In the genomic region with DNA sequence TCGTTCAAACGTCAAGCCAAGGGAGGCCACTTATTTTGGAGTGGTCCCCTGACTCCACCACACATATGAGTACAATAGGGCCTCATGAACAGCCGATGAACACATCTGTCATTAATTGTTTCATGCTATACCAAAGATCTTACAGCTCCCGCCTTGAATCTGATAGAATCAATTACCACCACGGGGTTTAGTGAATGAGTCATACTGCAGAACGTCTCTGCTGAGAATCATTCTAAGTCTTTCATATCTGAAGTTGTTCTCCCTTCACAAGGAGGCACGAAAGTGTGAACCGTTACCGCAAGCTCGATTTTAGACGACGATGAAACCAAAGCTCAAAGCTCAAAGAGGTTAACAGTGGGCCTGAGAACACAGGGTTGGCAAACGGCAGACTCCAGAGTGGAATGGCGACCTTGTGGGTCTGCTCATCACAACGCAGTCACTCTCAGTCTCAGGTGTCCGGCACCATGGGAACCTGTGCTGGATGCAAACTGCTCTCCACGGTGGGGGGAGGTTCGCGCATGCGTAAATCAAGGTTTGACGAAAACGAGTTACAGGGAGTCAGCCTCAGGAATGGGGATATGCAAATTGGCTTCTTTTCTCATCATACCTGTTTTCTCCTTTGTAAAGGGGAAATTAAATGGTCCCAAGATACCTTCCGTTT, we compare ENCODE assay signal across 16 mouse cellular contexts. TPM values are rescaled to one million over a fixed set of nuclear protein-coding genes. Genes with fewer than 3 reads are reported as not detected.
DNase-seq lines count a peak whose midpoint lies in the region; ATAC-seq lines count a peak whose summit lies in the region.
"Had no signal": no experiment of that assay in that cellular context is flagged by ENCODE, and none has a peak within 500 bp of the region (broad histone marks: within the 10 kb centered on the region; RNA-seq: fewer than 3 reads in every experiment).

No protein-coding gene starts in this region.

- H3K9me3 ChIP-seq in limb, embryonic 15.5 days: no peaks in the 10 kb centered on the region
- H3K9me3 ChIP-seq in limb, embryonic 10.5 days (replicated peaks): no peaks in the 10 kb centered on the region
- no peaks in the 10 kb centered on the region for H3K9me3 ChIP-seq in liver, embryonic 15.5 days (replicated peaks)
- H3K9me3 ChIP-seq in hindbrain, embryonic 10.5 days: no peaks in the 10 kb centered on the region
- H3K9me3 ChIP-seq: forebrain, embryonic 10.5 days; neural tube, embryonic 12.5 days had no signal

- H3K4me1 ChIP-seq in limb, embryonic 15.5 days: peaks cover 15% of the 10 kb centered on the region
- peaks cover 39% of the 10 kb centered on the region for H3K4me1 ChIP-seq in limb, embryonic 10.5 days
- peaks cover 95% of the 10 kb centered on the region for H3K4me1 ChIP-seq in liver, embryonic 15.5 days (replicated peaks)
- peaks cover 25% of the 10 kb centered on the region for H3K4me1 ChIP-seq in hindbrain, embryonic 10.5 days (replicated peaks)

- no peak overlapping the region for H3K4me3 ChIP-seq in limb, embryonic 15.5 days
- H3K4me3 ChIP-seq in limb, embryonic 10.5 days: no peak overlapping the region
- no peak overlapping the region for H3K4me3 ChIP-seq in liver, embryonic 15.5 days (replicated peaks)
- H3K4me3 ChIP-seq in hindbrain, embryonic 10.5 days: no peak overlapping the region
- H3K4me3 ChIP-seq: forebrain, embryonic 10.5 days; neural tube, embryonic 12.5 days had no signal

- 0 out of 2 replicates have a peak overlapping the region, but pooled peaks have one; percentile 14 for H3K27ac ChIP-seq in limb, embryonic 15.5 days
- no peak overlapping the region for H3K27ac ChIP-seq in limb, embryonic 10.5 days
- peak overlapping the region; percentile 85 for H3K27ac ChIP-seq in liver, embryonic 15.5 days (replicated peaks)
- H3K27ac ChIP-seq in hindbrain, embryonic 10.5 days: no peak overlapping the region
- H3K27ac ChIP-seq: forebrain, embryonic 10.5 days; neural tube, embryonic 12.5 days had no signal

- 0 out of 2 replicates have a peak overlapping the region, but pooled peaks have one; percentile 39 for H3K4me2 ChIP-seq in limb, embryonic 15.5 days
- H3K4me2 ChIP-seq in liver, embryonic 15.5 days: no peak overlapping the region
- H3K4me2 ChIP-seq: neural tube, embryonic 12.5 days had no signal

- ATAC-seq in limb, embryonic 15.5 days (ENCODE audit: insufficient number of reproducible peaks, low FRiP score, low TSS enrichment, low read depth): no peak
- ATAC-seq in liver, embryonic 15.5 days (ENCODE audit: insufficient read depth): no peak

- H3K36me3 ChIP-seq in limb, embryonic 15.5 days: no peaks in the 10 kb centered on the region
- no peaks in the 10 kb centered on the region for H3K36me3 ChIP-seq in limb, embryonic 10.5 days
- H3K36me3 ChIP-seq in liver, embryonic 15.5 days (replicated peaks): 0 out of 2 replicates have a peak, but pooled peaks cover 2% of the 10 kb centered on the region
- no peaks in the 10 kb centered on the region for H3K36me3 ChIP-seq in hindbrain, embryonic 10.5 days
- H3K36me3 ChIP-seq: forebrain, embryonic 10.5 days; neural tube, embryonic 12.5 days had no signal

- H3K9ac ChIP-seq in limb, embryonic 15.5 days: no peak overlapping the region
- no peak overlapping the region for H3K9ac ChIP-seq in liver, embryonic 15.5 days
- H3K9ac ChIP-seq: neural tube, embryonic 12.5 days had no signal

- no peak for DNase-seq in limb, embryonic 10.5 days (ENCODE audit: low spot score)
- DNase-seq in CD4-positive, CD25-positive, alpha-beta regulatory T cell, adult 2 months (ENCODE audit: low read depth, low spot score): peak; percentile 67
- DNase-seq in ZHBTc4 (ENCODE audit: low read depth, low spot score): peak; percentile 88
- no peak for DNase-seq in hindbrain, embryonic 10.5 days (ENCODE audit: low spot score)
- DNase-seq in gastrocnemius, postnatal 14 days: no peak
- DNase-seq in urinary bladder, adult 2 months (ENCODE audit: low spot score): no peak
- DNase-seq: adrenal gland, adult 2 months; gastrocnemius, postnatal 25 days; heart, postnatal 14 days; kidney, adult 11 months; kidney, postnatal 4 days; lung, postnatal 14 days had no signal

- 53% methylated on average over 23 of the region's 23 CpGs for WGBS in limb, embryonic 15.5 days
- WGBS in limb, embryonic 10.5 days: 63% methylated on average over 23 of the region's 23 CpGs
- 56% methylated on average over 23 of the region's 23 CpGs for WGBS in liver, embryonic 15.5 days (ENCODE audit: insufficient replicate concordance)
- 66% methylated on average over 23 of the region's 23 CpGs for WGBS in hindbrain, embryonic 10.5 days

- no peaks in the 10 kb centered on the region for H3K27me3 ChIP-seq in limb, embryonic 15.5 days
- no peaks in the 10 kb centered on the region for H3K27me3 ChIP-seq in limb, embryonic 10.5 days (ENCODE audit: low read depth, poor library complexity, severe bottlenecking)
- H3K27me3 ChIP-seq in liver, embryonic 15.5 days: no peaks in the 10 kb centered on the region
- H3K27me3 ChIP-seq in hindbrain, embryonic 10.5 days (ENCODE audit: insufficient read depth, poor library complexity, severe bottlenecking): no peaks in the 10 kb centered on the region
- H3K27me3 ChIP-seq: neural tube, embryonic 12.5 days had no signal

- intact Hi-C loops in gastrocnemius, postnatal 14 days (cut with DNase I; ENCODE audit: low total_unique reads): no loop called here

RNA-seq across cellular contexts. Expression of gene Dapp1, which starts 27.0 kb away (rescaled TPM):
- polyA plus RNA-seq in limb, embryonic 15.5 days (2015; fragmentation: Nextera tagmentation; extraction: Ambion mirVana): 10.3 and 10.7 TPM in 2 replicates
- 1.7 and 1.9 TPM in 2 replicates for polyA plus RNA-seq in limb, embryonic 10.5 days (2016; fragmentation: Nextera tagmentation; extraction: Ambion mirVana)
- 10.5 and 12.0 TPM in 2 replicates for polyA plus RNA-seq in liver, embryonic 15.5 days (2015; fragmentation: Nextera tagmentation; extraction: Ambion mirVana)
- polyA plus RNA-seq in hindbrain, embryonic 10.5 days (2016; fragmentation: Nextera tagmentation; extraction: Ambion mirVana): 2.3 and 2.4 TPM in 2 replicates
- 1 to 10 TPM in 1 of 2 experiments, under 1 TPM in 1; 0.84 to 1.1 TPM for total RNA-seq in gastrocnemius, postnatal 14 days (2021)
- polyA plus RNA-seq in urinary bladder, adult 2 months (2012; rRNA removed): 16.0 and 16.5 TPM in 2 replicates

RNA-seq across cellular contexts. Expression of gene Lamtor3, which starts 36.1 kb away (rescaled TPM):
- 116 TPM in 2 replicates for polyA plus RNA-seq in limb, embryonic 15.5 days (2015; fragmentation: Nextera tagmentation; extraction: Ambion mirVana)
- 84.0 and 87.3 TPM in 2 replicates for polyA plus RNA-seq in limb, embryonic 10.5 days (2016; fragmentation: Nextera tagmentation; extraction: Ambion mirVana)
- 52.1 and 53.8 TPM in 2 replicates for polyA plus RNA-seq in liver, embryonic 15.5 days (2015; fragmentation: Nextera tagmentation; extraction: Ambion mirVana)
- 82.8 and 83.3 TPM in 2 replicates for polyA plus RNA-seq in hindbrain, embryonic 10.5 days (2016; fragmentation: Nextera tagmentation; extraction: Ambion mirVana)
- 10 to 100 TPM; 47.3 to 51.2 TPM for total RNA-seq in gastrocnemius, postnatal 14 days (2021)
- 81.4 and 102 TPM in 2 replicates for polyA plus RNA-seq in urinary bladder, adult 2 months (2012; rRNA removed)

Comparison
In these comparisons a context has a peak if more than half of its experiments do, and no peak if none do; other contexts are left out.
1. H3K27ac ChIP-seq: peak in limb, embryonic 15.5 days (single experiment) and liver, embryonic 15.5 days (single experiment); none in limb, embryonic 10.5 days (single experiment) and hindbrain, embryonic 10.5 days (single experiment).
2. DNase-seq: peak in CD4-positive, CD25-positive, alpha-beta regulatory T cell, adult 2 months (single experiment) and ZHBTc4 (single experiment); none in limb, embryonic 10.5 days (single experiment), hindbrain, embryonic 10.5 days (single experiment), gastrocnemius, postnatal 14 days (single experiment) and urinary bladder, adult 2 months (single experiment).